ENCODE assay signal across 12 mouse cellular contexts in the genomic region with DNA sequence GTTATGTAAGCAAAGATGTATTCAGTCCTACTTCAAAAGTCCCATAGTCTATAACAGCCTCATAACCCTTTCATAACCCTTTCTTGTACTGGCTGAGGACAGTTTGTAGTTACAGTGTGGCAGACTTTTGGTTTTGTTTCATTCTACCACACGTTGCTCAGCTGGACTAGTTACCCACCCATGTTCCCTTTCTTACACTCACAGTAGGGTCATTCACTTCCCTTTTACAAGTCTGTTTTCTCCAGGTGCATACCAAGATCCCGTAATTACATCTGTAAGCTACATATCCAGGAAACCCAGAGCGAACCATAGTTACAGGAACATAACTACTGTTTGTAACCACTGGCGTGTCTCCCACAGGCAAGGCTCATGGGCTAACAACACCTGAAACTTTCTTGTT.
"Had no signal": no experiment of that assay in that cellular context is flagged by ENCODE, and none has a peak within 500 bp of the region (broad histone marks: within the 10 kb centered on the region; RNA-seq: fewer than 3 reads in every experiment).

No protein-coding gene starts in this region.

- ATAC-seq: liver, postnatal 0 days; midbrain, embryonic 16.5 days had no signal

- DNase-seq: liver, postnatal 0 days; lung, embryonic 14.5 days; lung, postnatal 10 days; lung, postnatal 4 days; midbrain, embryonic 14.5 days; retina, postnatal 1 day; right cerebral cortex, adult 18-20 months; right cerebral cortex, postnatal 25 days; thymus, adult 18-20 months; thymus, postnatal 14 days; thymus, postnatal 36 days had no signal
